Mouse (Mus musculus) embryonic fibroblast, embryonic 13.5 days (primary cell): ENCODE results near the gene Setdb1.

Source experiments
- CTCF ChIP-seq: IDR thresholded peaks from 2 replicates; pipeline ENCODE4 v1.5.1; 2011; ENCODE audit warnings: mild to moderate bottlenecking, control low read depth, low read length, moderate library complexity, borderline replicate concordance; ENCODE audit not compliant: insufficient read depth
- POLR2A ChIP-seq: IDR thresholded peaks from 2 replicates; pipeline ENCODE4 v1.6.1; 2011; ENCODE audit warnings: low read depth, mild to moderate bottlenecking, control low read depth, low read length, moderate library complexity

DNA sequence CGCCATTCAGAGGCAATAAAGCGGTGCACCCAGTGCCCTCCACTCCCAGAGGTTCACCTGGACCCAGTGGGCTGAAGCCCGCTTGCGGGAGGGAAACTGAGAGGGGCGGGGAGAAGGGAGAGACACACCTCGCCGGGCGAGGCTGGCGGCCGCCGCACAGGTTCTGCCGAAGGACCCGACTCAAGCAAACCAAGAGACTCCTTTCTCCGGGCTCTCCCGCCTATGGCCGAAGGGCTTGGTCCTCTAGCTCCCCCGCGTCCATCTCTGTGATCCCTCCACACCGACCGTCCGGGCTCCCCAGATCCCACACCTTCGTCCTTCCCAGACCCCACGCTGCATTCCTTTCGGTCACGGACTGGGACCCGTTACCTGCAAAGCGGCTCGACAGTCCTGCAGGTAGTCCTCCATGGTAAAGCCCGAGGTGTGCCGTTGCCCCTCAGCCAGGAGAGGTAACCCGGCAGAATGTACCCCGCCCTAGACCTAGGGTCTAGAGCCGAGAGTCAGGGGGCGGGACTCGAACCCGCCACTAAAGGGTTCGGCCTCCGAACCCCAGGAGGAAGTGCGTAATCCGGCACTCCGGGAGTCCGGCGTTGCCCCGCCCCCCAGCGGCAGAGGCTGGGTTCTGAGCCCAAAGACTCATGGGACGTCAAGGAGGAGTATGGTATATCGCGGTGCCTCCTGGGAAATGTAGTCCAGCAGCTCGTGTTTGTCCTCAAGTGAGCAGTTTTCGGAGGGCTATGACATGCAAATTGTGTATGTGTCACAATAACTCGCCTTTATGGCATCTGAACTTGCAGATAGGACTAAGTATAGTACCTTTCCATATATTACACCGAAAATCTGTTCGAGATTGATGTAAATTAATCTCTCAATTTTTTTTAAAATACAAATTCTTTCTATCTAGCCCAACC, 75.5 kb downstream of the Setdb1 start, which contains the start of the genes Mindy1 and Prune1:
- TF ChIP-seq CTCF: no peak
- peak; percentile 80 for TF ChIP-seq POLR2A
